Mouse (Mus musculus) liver, adult 2 months (tissue): ENCODE results near the gene 5730455P16Rik. TPM values are rescaled to one million over a fixed set of nuclear protein-coding genes. Genes with fewer than 3 reads are reported as not detected.

Experiments used
- DNase-seq: peaks from one replicate; pipeline ENCODE4 v3.0.0-alpha.2; 2011; ENCODE audit warnings: low read depth, low spot score; ENCODE audit errors: extremely low read depth
- H3K27ac ChIP-seq: fragments of 200-500 bp; replicated peaks from 2 replicates; pipeline ENCODE4 v1.5.1; 2012; ENCODE audit warnings: low read depth, mild to moderate bottlenecking, control low read depth, inconsistent platforms, low read length; ENCODE audit not compliant: insufficient read depth
- H3K27me3 ChIP-seq: fragments of 200-500 bp; 2 replicates; pipeline ENCODE4 v1.6.1; 2012; ENCODE audit warnings: mild to moderate bottlenecking, moderate library complexity, low read length, inconsistent platforms; ENCODE audit not compliant: control insufficient read depth, insufficient read depth
- H3K36me3 ChIP-seq: fragments of 200-500 bp; 2 replicates; pipeline ENCODE4 v1.6.1; 2012; ENCODE audit warnings: low read length, inconsistent platforms; ENCODE audit not compliant: control insufficient read depth, insufficient read depth
- H3K4me1 ChIP-seq: fragments of 200-500 bp; 2 replicates; pipeline ENCODE4 v1.6.1; 2011; ENCODE audit warnings: low read length; ENCODE audit not compliant: control insufficient read depth, insufficient read depth
- H3K4me3 ChIP-seq: fragments of 200-500 bp; 2 replicates; pipeline ENCODE4 v1.5.1; 2011; ENCODE audit warnings: low read depth, mild to moderate bottlenecking, control low read depth, low read length, moderate library complexity; ENCODE audit not compliant: insufficient read depth
- H3K79me2 ChIP-seq: fragments of 200-500 bp; 2 replicates; pipeline ENCODE4 v1.6.1; 2012; ENCODE audit warnings: inconsistent platforms, mild to moderate bottlenecking, low read length, moderate library complexity; ENCODE audit not compliant: control insufficient read depth, insufficient read depth
- H3K9ac ChIP-seq: fragments of 200-500 bp; 2 replicates; pipeline ENCODE4 v1.6.1; 2012; ENCODE audit warnings: low read depth, mild to moderate bottlenecking, control low read depth, inconsistent platforms, low read length
- CTCF ChIP-seq: fragments of 200-500 bp; IDR thresholded peaks from 2 replicates; pipeline ENCODE4 v1.5.1; 2011; ENCODE audit warnings: low read depth, low read length, control low read depth
- POLR2A ChIP-seq: fragments of 200-500 bp; IDR thresholded peaks from 2 replicates; pipeline ENCODE4 v1.6.1; 2011; ENCODE audit warnings: low read length, control low read depth; ENCODE audit not compliant: insufficient read depth; ENCODE audit errors: extremely low read depth
- WGBS: fragments of 180-500 bp; shearing (Covaris S2); methylation state at CpG from one replicate; pipeline ENCODE4 v1.1.7; 2018; 5-methylcytosine and 5-hydroxymethylcytosine counted together
- polyA plus RNA-seq: library from polyadenylated mRNA; depleted of rRNA; stranded (reverse); fragments of >200 nt; gene quantifications from 2 replicates; pipeline ENCODE4 v1.2.3, GENCODE M21; 2012; rRNA removed
- total RNA-seq: library from RNA; depleted of rRNA; stranded (reverse); fragments of >200 nt; gene quantifications from 2 replicates; pipeline ENCODE4 v1.2.3, GENCODE M21; 2014; rRNA removed

Gene 5730455P16Rik
- total and polyA plus RNA-seq, 2 experiments = 2.1 to 11.8 TPM

DNA sequence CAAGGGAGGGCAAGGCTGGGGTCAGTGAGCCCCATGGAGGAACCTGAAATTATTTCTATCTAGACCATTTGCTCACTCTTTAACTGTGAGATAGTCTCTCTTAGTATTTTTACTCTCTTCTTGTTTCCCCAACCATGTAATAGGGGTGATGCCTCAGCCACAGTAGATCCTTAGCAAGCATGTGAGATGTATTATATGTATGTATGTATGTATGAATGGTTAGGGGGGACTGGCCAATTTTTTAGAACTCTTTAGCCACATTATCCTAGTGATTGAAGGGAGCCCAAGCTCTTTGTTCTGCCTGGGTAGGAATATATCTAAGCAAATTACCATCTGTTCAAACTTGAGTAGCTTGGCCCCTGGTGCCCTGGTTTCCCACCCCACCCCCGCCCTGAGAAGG is 64.4 kb downstream of the 5730455P16Rik start:
- 72% methylated on average over 1 of the region's 1 CpGs for WGBS
- H3K27ac ChIP-seq = no peak overlapping the region
- H3K4me3 ChIP-seq = no peak overlapping the region
- H3K4me1 ChIP-seq = no peaks in the 10 kb centered on the region
- no peak for TF ChIP-seq POLR2A
- TF ChIP-seq CTCF = no peak
- no peak for DNase-seq
- H3K36me3 ChIP-seq = no peaks in the 10 kb centered on the region
- no peak overlapping the region for H3K9ac ChIP-seq
- H3K27me3 ChIP-seq = no peaks in the 10 kb centered on the region
- no peaks in the 10 kb centered on the region for H3K79me2 ChIP-seq

DNA sequence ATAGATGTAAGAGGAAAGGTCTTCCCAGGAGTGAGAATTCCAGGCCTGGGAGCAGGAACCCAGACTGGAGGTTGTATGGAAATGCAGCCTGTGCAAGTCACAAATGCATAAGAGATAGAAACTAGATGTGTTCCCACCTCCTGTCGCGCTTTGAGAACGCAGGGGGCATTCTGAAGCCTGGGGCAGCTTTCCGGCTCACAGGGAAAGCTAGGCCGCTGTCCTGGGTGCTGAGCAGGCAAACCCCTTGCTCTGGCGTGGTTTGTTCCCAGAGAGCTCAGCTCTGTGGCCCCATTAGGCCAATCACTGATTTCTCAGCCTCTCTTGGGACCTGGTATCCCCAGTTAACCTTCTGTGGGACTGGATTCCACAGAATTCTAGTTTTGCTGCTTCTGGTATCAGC is 65.3 kb downstream of the 5730455P16Rik start:
- H3K36me3 ChIP-seq = no peaks in the 10 kb centered on the region
- 21% methylated on average over 6 of the region's 6 CpGs for WGBS
- no peak for DNase-seq
- H3K4me3 ChIP-seq = no peak overlapping the region
- H3K9ac ChIP-seq = no peak overlapping the region
- H3K4me1 ChIP-seq = no peaks in the 10 kb centered on the region
- TF ChIP-seq POLR2A (no peak), CTCF (no peak)
- no peaks in the 10 kb centered on the region for H3K79me2 ChIP-seq
- no peak overlapping the region for H3K27ac ChIP-seq
- H3K27me3 ChIP-seq = no peaks in the 10 kb centered on the region

DNA sequence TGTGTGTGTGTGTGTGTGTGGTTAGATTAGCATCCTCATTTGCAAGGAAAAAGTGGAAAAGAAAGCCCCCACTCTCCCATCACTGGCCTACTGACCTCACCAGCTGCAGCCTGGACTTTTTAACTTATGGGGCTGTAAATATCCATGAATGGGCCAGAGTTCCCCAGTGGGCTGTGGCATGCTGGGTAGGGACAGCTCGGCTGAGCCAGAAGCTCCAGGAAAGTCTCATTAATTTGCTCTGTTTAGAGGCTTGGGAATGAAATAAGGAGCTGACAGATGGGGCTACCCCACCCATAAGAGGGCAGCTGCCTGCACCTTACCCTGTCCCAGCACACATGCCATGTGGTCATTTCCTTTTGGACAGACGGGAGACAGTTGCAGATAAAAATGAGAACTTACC is 65.8 kb downstream of the 5730455P16Rik start:
- H3K36me3 ChIP-seq = no peaks in the 10 kb centered on the region
- DNase-seq = no peak
- H3K27me3 ChIP-seq = no peaks in the 10 kb centered on the region
- no peak overlapping the region for H3K4me3 ChIP-seq
- TF ChIP-seq POLR2A (no peak), CTCF (no peak)
- WGBS = 58% methylated on average over 2 of the region's 2 CpGs
- H3K27ac ChIP-seq = no peak overlapping the region
- no peaks in the 10 kb centered on the region for H3K79me2 ChIP-seq
- no peaks in the 10 kb centered on the region for H3K4me1 ChIP-seq
- no peak overlapping the region for H3K9ac ChIP-seq

DNA sequence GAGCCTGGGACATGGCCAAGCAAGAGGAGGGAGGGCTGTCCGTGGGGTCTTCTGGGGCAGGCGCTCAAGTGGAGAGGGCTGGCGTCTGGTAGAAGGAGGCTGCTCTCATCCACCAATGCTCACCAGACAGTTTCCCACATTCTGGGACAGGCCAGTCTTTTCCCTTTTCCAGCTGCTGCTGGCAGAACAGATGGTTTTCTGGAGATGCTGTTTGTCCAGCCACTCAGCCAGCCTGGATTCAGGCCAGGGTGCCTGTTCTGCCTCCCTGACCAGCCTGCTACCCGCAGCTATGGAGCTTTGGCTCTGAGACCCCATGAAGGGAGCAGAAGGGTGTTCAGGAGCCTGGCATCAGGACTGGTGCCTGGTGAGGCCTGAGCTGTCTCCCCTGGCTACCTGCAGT is 66.6 kb downstream of the 5730455P16Rik start:
- Histone ChIP-seq H3K9ac (no peak overlapping the region), H3K36me3 (no peaks in the 10 kb centered on the region), H3K27me3 (no peaks in the 10 kb centered on the region), H3K4me1 (no peaks in the 10 kb centered on the region), H3K79me2 (no peaks in the 10 kb centered on the region), H3K4me3 (no peak overlapping the region), H3K27ac (no peak overlapping the region)
- TF ChIP-seq CTCF (no peak), POLR2A (no peak)
- 75% methylated on average over 4 of the region's 4 CpGs for WGBS
- no peak for DNase-seq

Other genes starting within 250 kb of the 5730455P16Rik start
- 20.5 and 21.6 TPM in 2 replicates for gene Tefm, start 235.9 kb downstream of the 5730455P16Rik start, total RNA-seq
- 5.0 and 5.3 TPM in 2 replicates for gene Tefm, start 235.9 kb downstream of the 5730455P16Rik start, polyA plus RNA-seq
- 32.1 and 33.4 TPM in 2 replicates for gene Adap2, start 223.9 kb downstream of the 5730455P16Rik start, total RNA-seq
- 23.6 and 27.3 TPM in 2 replicates for gene Adap2, start 223.9 kb downstream of the 5730455P16Rik start, polyA plus RNA-seq
- 6.1 and 6.6 TPM in 2 replicates for gene Rnf135, start 194.2 kb downstream of the 5730455P16Rik start, total RNA-seq
- gene Rnf135, start 194.2 kb downstream of the 5730455P16Rik start, polyA plus RNA-seq = 9.4 and 11.0 TPM in 2 replicates
- gene Rhot1, start 169.0 kb downstream of the 5730455P16Rik start, total RNA-seq = 32.1 and 37.1 TPM in 2 replicates
- gene Rhot1, start 169.0 kb downstream of the 5730455P16Rik start, polyA plus RNA-seq = 8.4 and 8.9 TPM in 2 replicates
- gene Rhbdl3, start 77.1 kb downstream of the 5730455P16Rik start, total RNA-seq = 0.09 and 0.13 TPM in 2 replicates
- gene Rhbdl3, start 77.1 kb downstream of the 5730455P16Rik start, polyA plus RNA-seq = 0.02 and 0.06 TPM in 2 replicates
- gene Zfp207, start 5.2 kb upstream of the 5730455P16Rik start, total RNA-seq = 69.7 and 70.6 TPM in 2 replicates
- gene Zfp207, start 5.2 kb upstream of the 5730455P16Rik start, polyA plus RNA-seq = 33.2 and 40.1 TPM in 2 replicates
- gene Psmd11, start 50.6 kb upstream of the 5730455P16Rik start, total RNA-seq = 106 and 128 TPM in 2 replicates
- 56.1 and 63.2 TPM in 2 replicates for gene Psmd11, start 50.6 kb upstream of the 5730455P16Rik start, polyA plus RNA-seq
- 0.18 and 0.47 TPM in 2 replicates for gene Cdk5r1, start 99.0 kb upstream of the 5730455P16Rik start, total RNA-seq
- gene Cdk5r1, start 99.0 kb upstream of the 5730455P16Rik start, polyA plus RNA-seq = 0.45 and 0.61 TPM in 2 replicates